Mouse (Mus musculus): ENCODE results near the gene P3h3. TPM values are rescaled to one million over a fixed set of nuclear protein-coding genes. Genes with fewer than 3 reads are reported as not detected.

The P3h3 gene
- polyA plus RNA-seq, 1 experiment from 2014 or later, result 18.1 TPM

- ATAC-seq (replicated peaks), result no peak
- Histone ChIP-seq H3K4me1 (no peaks in the 10 kb centered on the region), H3K9me3 (no peaks in the 10 kb centered on the region), H3K4me2 (no peak overlapping the region), H3K9ac (no peak overlapping the region), H3K4me3 (no peak overlapping the region), H3K27ac (no peak overlapping the region), H3K27me3 (replicated peaks) (no peaks in the 10 kb centered on the region), H3K36me3 (replicated peaks) (no peaks in the 10 kb centered on the region)
- WGBS, result 92% methylated on average over 6 of the region's 6 CpGs
Observed at GRCm38 (mm10) chr6:124888555-124889125, 31.1 kb upstream of the P3h3 start.

- no peaks in the 10 kb centered on the region for H3K27me3 ChIP-seq (replicated peaks)
- WGBS, result 91% methylated on average over 9 of the region's 9 CpGs
- ATAC-seq (replicated peaks), result no peak
Observed at GRCm38 (mm10) chr6:124887986-124888385, 30.4 kb upstream of the P3h3 start, which contains the start of gene Cd4. TSS of gene Cd4 (minus strand) at chr6:124888221.

GRCm38 (mm10) chr6:124885956-124886381, 28.4 kb upstream of the P3h3 start:
- no peaks in the 10 kb centered on the region for H3K9me3 ChIP-seq
- no peak overlapping the region for H3K4me2 ChIP-seq
- no peak overlapping the region for H3K9ac ChIP-seq
- ATAC-seq (replicated peaks), result no peak
- H3K4me1 ChIP-seq, result no peaks in the 10 kb centered on the region
- H3K27me3 ChIP-seq (replicated peaks), result no peaks in the 10 kb centered on the region
- WGBS, result 96% methylated on average over 8 of the region's 8 CpGs
- H3K27ac ChIP-seq, result no peak overlapping the region
- H3K36me3 ChIP-seq (replicated peaks), result no peaks in the 10 kb centered on the region
- no peak overlapping the region for H3K4me3 ChIP-seq

More at GRCm38 (mm10) chr6:124887986-124888385, 30.4 kb upstream of the P3h3 start, which contains the start of gene Cd4:
- Histone ChIP-seq H3K4me3 (no peak within 1 kb of the TSS), H3K9ac (no peak within 1 kb of the TSS), H3K4me2 (no peak within 1 kb of the TSS), H3K9me3 (no peaks in the 10 kb centered on the region), H3K4me1 (no peaks in the 10 kb centered on the region), H3K27ac (no peak within 1 kb of the TSS), H3K36me3 (replicated peaks) (no peaks in the 10 kb centered on the region)

- Histone ChIP-seq H3K27ac (no peak overlapping the region), H3K36me3 (replicated peaks) (no peaks in the 10 kb centered on the region), H3K4me3 (no peak overlapping the region), H3K9me3 (no peaks in the 10 kb centered on the region), H3K9ac (no peak overlapping the region), H3K4me2 (no peak overlapping the region), H3K27me3 (replicated peaks) (no peaks in the 10 kb centered on the region), H3K4me1 (no peaks in the 10 kb centered on the region)
- no peak for ATAC-seq (replicated peaks)
- 72% methylated on average over 10 of the region's 10 CpGs for WGBS
Observed at GRCm38 (mm10) chr6:124884714-124885500, 27.4 kb upstream of the P3h3 start.

GRCm38 (mm10) chr6:124883351-124883750, 25.8 kb upstream of the P3h3 start:
- no peak overlapping the region for H3K4me2 ChIP-seq
- no peaks in the 10 kb centered on the region for H3K27me3 ChIP-seq (replicated peaks)
- H3K36me3 ChIP-seq (replicated peaks), result no peaks in the 10 kb centered on the region
- H3K4me3 ChIP-seq, result no peak overlapping the region
- H3K4me1 ChIP-seq, result no peaks in the 10 kb centered on the region
- no peak for ATAC-seq (replicated peaks)
- H3K9ac ChIP-seq, result no peak overlapping the region
- H3K27ac ChIP-seq, result no peak overlapping the region
- 58% methylated on average over 10 of the region's 10 CpGs for WGBS
- no peaks in the 10 kb centered on the region for H3K9me3 ChIP-seq

- H3K9me3 ChIP-seq, result no peaks in the 10 kb centered on the region
- 94% methylated on average over 9 of the region's 9 CpGs for WGBS
- no peaks in the 10 kb centered on the region for H3K36me3 ChIP-seq (replicated peaks)
- no peaks in the 10 kb centered on the region for H3K4me1 ChIP-seq
- H3K4me2 ChIP-seq, result no peak overlapping the region
- no peak overlapping the region for H3K4me3 ChIP-seq
- H3K9ac ChIP-seq, result no peak overlapping the region
- H3K27me3 ChIP-seq (replicated peaks), result no peaks in the 10 kb centered on the region
- no peak overlapping the region for H3K27ac ChIP-seq
- ATAC-seq (replicated peaks), result no peak
Observed at GRCm38 (mm10) chr6:124881821-124882220, 24.3 kb upstream of the P3h3 start.

- H3K9me3 ChIP-seq, result no peaks in the 10 kb centered on the region
Observed at GRCm38 (mm10) chr6:124879390-124879789, 21.8 kb upstream of the P3h3 start.

GRCm38 (mm10) chr6:124874348-124874747, 16.8 kb upstream of the P3h3 start:
- H3K4me1 ChIP-seq, result no peaks in the 10 kb centered on the region
- H3K9ac ChIP-seq, result no peak overlapping the region
- H3K9me3 ChIP-seq, result no peaks in the 10 kb centered on the region
- no peak for ATAC-seq (replicated peaks)
- no peaks in the 10 kb centered on the region for H3K36me3 ChIP-seq (replicated peaks)
- 60% methylated on average over 2 of the region's 3 CpGs for WGBS
- no peaks in the 10 kb centered on the region for H3K27me3 ChIP-seq (replicated peaks)
- no peak overlapping the region for H3K4me2 ChIP-seq
- no peak overlapping the region for H3K27ac ChIP-seq
- no peak overlapping the region for H3K4me3 ChIP-seq

More at GRCm38 (mm10) chr6:124879390-124879789, 21.8 kb upstream of the P3h3 start:
- H3K4me3 ChIP-seq, result no peak overlapping the region
- no peak for ATAC-seq (replicated peaks)
- H3K4me1 ChIP-seq, result no peaks in the 10 kb centered on the region
- WGBS, result 66% methylated on average over 6 of the region's 6 CpGs
- H3K9ac ChIP-seq, result no peak overlapping the region
- H3K4me2 ChIP-seq, result no peak overlapping the region
- H3K36me3 ChIP-seq (replicated peaks), result no peaks in the 10 kb centered on the region
- H3K27me3 ChIP-seq (replicated peaks), result no peaks in the 10 kb centered on the region
- H3K27ac ChIP-seq, result no peak overlapping the region

GRCm38 (mm10) chr6:124866560-124866959, 9.0 kb upstream of the P3h3 start:
- H3K4me2 ChIP-seq, result no peak overlapping the region
- no peaks in the 10 kb centered on the region for H3K9me3 ChIP-seq
- no peaks in the 10 kb centered on the region for H3K27me3 ChIP-seq (replicated peaks)
- WGBS, result 45% methylated on average over 6 of the region's 7 CpGs
- H3K36me3 ChIP-seq (replicated peaks), result no peaks in the 10 kb centered on the region
- H3K9ac ChIP-seq, result no peak overlapping the region
- H3K4me1 ChIP-seq, result peaks cover 40% of the 10 kb centered on the region
- ATAC-seq (replicated peaks), result no peak
- H3K27ac ChIP-seq, result no peak overlapping the region
- H3K4me3 ChIP-seq, result no peak overlapping the region

- no peaks in the 10 kb centered on the region for H3K9me3 ChIP-seq
- peaks cover 47% of the 10 kb centered on the region for H3K4me1 ChIP-seq
- no peak overlapping the region for H3K4me2 ChIP-seq
- no peak overlapping the region; the same call in 1 of the 2 replicates for H3K9ac ChIP-seq
- H3K27ac ChIP-seq, result peak overlapping the region; percentile 97
- H3K27me3 ChIP-seq (replicated peaks), result no peaks in the 10 kb centered on the region
- no peaks in the 10 kb centered on the region for H3K36me3 ChIP-seq (replicated peaks)
- 52% methylated on average over 18 of the region's 18 CpGs for WGBS
- H3K4me3 ChIP-seq, result no peak overlapping the region
- ATAC-seq (replicated peaks), result no peak
Observed at GRCm38 (mm10) chr6:124865766-124866362, 8.3 kb upstream of the P3h3 start.

GRCm38 (mm10) chr6:124863658-124864298, 6.2 kb upstream of the P3h3 start, which contains the start of gene Gpr162:
TSS of gene Gpr162 (minus strand) at chr6:124863983.
- Histone ChIP-seq H3K9ac (peak within 1 kb of the TSS; percentile 92), H3K36me3 (replicated peaks) (no peaks in the 10 kb centered on the region), H3K27me3 (replicated peaks) (no peaks in the 10 kb centered on the region), H3K9me3 (no peaks in the 10 kb centered on the region), H3K4me2 (peak within 1 kb of the TSS; percentile 75), H3K4me1 (peaks cover 68% of the 10 kb centered on the region), H3K27ac (peak within 1 kb of the TSS; percentile 97), H3K4me3 (peak within 1 kb of the TSS; percentile 81)
- 1% methylated on average over 28 of the region's 43 CpGs for WGBS
- peak; percentile 70 for ATAC-seq (replicated peaks)

- peak overlapping the region; percentile 81 for H3K4me3 ChIP-seq
- H3K4me2 ChIP-seq, result peak overlapping the region; percentile 75
- peak; percentile 34 for ATAC-seq (replicated peaks)
- H3K9me3 ChIP-seq, result no peaks in the 10 kb centered on the region
- no peaks in the 10 kb centered on the region for H3K27me3 ChIP-seq (replicated peaks)
- WGBS, result 0% methylated on average over 8 of the region's 16 CpGs
- peak overlapping the region; percentile 97 for H3K27ac ChIP-seq
- peaks cover 73% of the 10 kb centered on the region for H3K4me1 ChIP-seq
- H3K36me3 ChIP-seq (replicated peaks), result no peaks in the 10 kb centered on the region
- peak overlapping the region; percentile 92 for H3K9ac ChIP-seq
Observed at GRCm38 (mm10) chr6:124863125-124863657, 5.6 kb upstream of the P3h3 start.

All from midbrain, embryonic 15.5 days (tissue).